In genomic region chr2:26578369-26578768, GRCm38 (mm10) we compare ENCODE assay signal across 8 mouse cellular contexts. TPM values are rescaled to one million over a fixed set of nuclear protein-coding genes. Genes with fewer than 3 reads are reported as not detected.
DNase-seq lines count a peak whose midpoint lies in the region; ATAC-seq and TF ChIP-seq lines count a peak whose summit lies in the region.

No protein-coding gene starts in this region.

- peak overlapping the region; percentile 44; the same call in 1 of the 2 replicates for H3K4me2 ChIP-seq in heart, embryonic 13.5 days

- no peak; the same call in 1 of the 2 replicates for ATAC-seq in heart, embryonic 13.5 days (ENCODE audit: extremely low read depth, insufficient number of reproducible peaks, low FRiP score, low TSS enrichment)

- TF ChIP-seq POLR2A in spleen, adult 2 months (IDR thresholded peaks at IDR 0.05; ENCODE audit: low read depth, low read length) = no peak
- no peak for TF ChIP-seq POLR2A in cerebellum, adult 2 months (IDR thresholded peaks at IDR 0.05; ENCODE audit: borderline replicate concordance, insufficient read depth, low read length)

- H3K9me3 ChIP-seq in heart, embryonic 13.5 days = no peaks in the 10 kb centered on the region
- H3K9me3 ChIP-seq in megakaryocyte, embryonic 14.5 days = no peaks in the 10 kb centered on the region

- 6% methylated on average over 6 of the region's 6 CpGs for WGBS in spleen, adult 2 months
- 50% methylated on average over 6 of the region's 6 CpGs for WGBS in heart, embryonic 13.5 days
- 67% methylated on average over 6 of the region's 6 CpGs for WGBS in cerebellum, adult 2 months

- no peak overlapping the region for H3K4me3 ChIP-seq in spleen, adult 2 months (ENCODE audit: extremely low read depth, insufficient read depth, insufficient read length)
- H3K4me3 ChIP-seq in heart, embryonic 13.5 days = no peak overlapping the region
- H3K4me3 ChIP-seq in megakaryocyte, embryonic 14.5 days (replicated peaks) = peak overlapping the region; percentile 71
- no peak overlapping the region for H3K4me3 ChIP-seq in cerebellum, adult 2 months (replicated peaks; ENCODE audit: insufficient read depth, low read depth, low read length)

- no peak for TF ChIP-seq CTCF in spleen, adult 2 months (IDR thresholded peaks at IDR 0.05; ENCODE audit: extremely low read depth, insufficient read depth, insufficient read length, insufficient replicate concordance)
- TF ChIP-seq CTCF in cerebellum, adult 2 months (IDR thresholded peaks at IDR 0.05; ENCODE audit: borderline replicate concordance, insufficient read depth, low read depth, low read length) = no peak

- no peaks in the 10 kb centered on the region for H3K36me3 ChIP-seq in spleen, adult 2 months (ENCODE audit: control insufficient read depth, insufficient read depth, low read length)
- H3K36me3 ChIP-seq in heart, embryonic 13.5 days = no peaks in the 10 kb centered on the region
- no peaks in the 10 kb centered on the region for H3K36me3 ChIP-seq in megakaryocyte, embryonic 14.5 days (replicated peaks; ENCODE audit: low read length)

- no peaks in the 10 kb centered on the region for H3K27me3 ChIP-seq in spleen, adult 2 months (ENCODE audit: control insufficient read depth, insufficient read depth, low read length)
- no peaks in the 10 kb centered on the region for H3K27me3 ChIP-seq in heart, embryonic 13.5 days (replicated peaks)
- H3K27me3 ChIP-seq in megakaryocyte, embryonic 14.5 days (replicated peaks) = peaks cover 37% of the 10 kb centered on the region
- no peaks in the 10 kb centered on the region for H3K27me3 ChIP-seq in cerebellum, adult 2 months (ENCODE audit: control insufficient read depth, insufficient read depth, low read length)

- H3K4me1 ChIP-seq in spleen, adult 2 months (ENCODE audit: control insufficient read depth, insufficient read depth, insufficient read length) = no peaks in the 10 kb centered on the region; the same call in 1 of the 2 replicates
- peaks cover 78% of the 10 kb centered on the region for H3K4me1 ChIP-seq in heart, embryonic 13.5 days
- H3K4me1 ChIP-seq in megakaryocyte, embryonic 14.5 days = peaks cover 100% of the 10 kb centered on the region
- peaks cover 3% of the 10 kb centered on the region for H3K4me1 ChIP-seq in cerebellum, adult 2 months (ENCODE audit: control insufficient read depth, insufficient read depth, low read length)

- DNase-seq in spleen, adult 2 months (ENCODE audit: low read depth in 1 of 2, low spot score in 2 of 2) = no peak
- no peak for DNase-seq in spleen, adult 18-20 months
- DNase-seq in kidney, postnatal 25 days = peak; percentile 73 to 92
- no peak for DNase-seq in ovary, postnatal 14 days (ENCODE audit: low spot score)
- DNase-seq in frontal cortex, postnatal 36 days (ENCODE audit: low spot score in 2 of 2) = no peak
- no peak for DNase-seq in cerebellum, adult 2 months

- H3K27ac ChIP-seq in spleen, adult 2 months (ENCODE audit: insufficient read depth, low read length) = 0 out of 2 replicates have a peak overlapping the region, but pooled peaks have one; percentile 37
- H3K27ac ChIP-seq in heart, embryonic 13.5 days (replicated peaks) = peak overlapping the region; percentile 90
- H3K27ac ChIP-seq in cerebellum, adult 2 months (ENCODE audit: insufficient read depth, low read length) = no peak overlapping the region

- H3K9ac ChIP-seq in heart, embryonic 13.5 days = peak overlapping the region; percentile 54; the same call in 1 of the 2 replicates

RNA-seq across cellular contexts. Expression of gene Egfl7, which starts 1.4 kb away (rescaled TPM):
- polyA plus RNA-seq in spleen, adult 2 months (2012; rRNA removed) = 167 and 196 TPM in 2 replicates
- polyA plus RNA-seq in heart, embryonic 13.5 days (2015; fragmentation: Nextera tagmentation; extraction: Ambion mirVana) = 170 and 185 TPM in 2 replicates
- 19.7 and 90.5 TPM in 2 replicates for polyA plus RNA-seq in megakaryocyte, embryonic 14.5 days (2012; ENCODE audit: insufficient read depth, low replicate concordance)
- 87.1 and 93.0 TPM in 2 replicates for polyA plus RNA-seq in cerebellum, adult 2 months (2012; rRNA removed)

RNA-seq across cellular contexts. Expression of gene Gm20532, which starts 8.1 kb away (rescaled TPM):
- polyA plus RNA-seq in spleen, adult 2 months (2012; rRNA removed) = not detected in 2 replicates
- not detected in 2 replicates for polyA plus RNA-seq in heart, embryonic 13.5 days (2015; fragmentation: Nextera tagmentation; extraction: Ambion mirVana)
- not detected in 2 replicates for polyA plus RNA-seq in megakaryocyte, embryonic 14.5 days (2012; ENCODE audit: insufficient read depth, low replicate concordance)
- polyA plus RNA-seq in cerebellum, adult 2 months (2012; rRNA removed) = not detected in 2 replicates

RNA-seq across cellular contexts. Expression of gene Agpat2, which starts 25.8 kb away (rescaled TPM):
- 22.7 and 27.7 TPM in 2 replicates for polyA plus RNA-seq in spleen, adult 2 months (2012; rRNA removed)
- 21.8 and 23.2 TPM in 2 replicates for polyA plus RNA-seq in heart, embryonic 13.5 days (2015; fragmentation: Nextera tagmentation; extraction: Ambion mirVana)
- polyA plus RNA-seq in megakaryocyte, embryonic 14.5 days (2012; ENCODE audit: insufficient read depth, low replicate concordance) = 34.1 and 41.8 TPM in 2 replicates
- 2.1 and 2.6 TPM in 2 replicates for polyA plus RNA-seq in cerebellum, adult 2 months (2012; rRNA removed)

RNA-seq across cellular contexts. Expression of gene Fam69b, which starts 49.9 kb away (rescaled TPM):
- polyA plus RNA-seq in spleen, adult 2 months (2012; rRNA removed) = 3.0 and 3.6 TPM in 2 replicates
- 17.2 and 18.7 TPM in 2 replicates for polyA plus RNA-seq in heart, embryonic 13.5 days (2015; fragmentation: Nextera tagmentation; extraction: Ambion mirVana)
- polyA plus RNA-seq in megakaryocyte, embryonic 14.5 days (2012; ENCODE audit: insufficient read depth, low replicate concordance) = 1.2 TPM in 1 of 2 replicates, not detected in the other
- 147 and 155 TPM in 2 replicates for polyA plus RNA-seq in cerebellum, adult 2 months (2012; rRNA removed)

Comparison
In these comparisons a context has a peak if more than half of its experiments do, and no peak if none do; other contexts are left out.
1. DNase-seq: peak in kidney, postnatal 25 days (2 of 2); none in spleen, adult 2 months (0 of 2), spleen, adult 18-20 months (0 of 2), ovary, postnatal 14 days (single experiment), frontal cortex, postnatal 36 days (0 of 2) and cerebellum, adult 2 months (0 of 2).